Mouse (Mus musculus) embryonic facial prominence, embryonic 11.5 days (tissue): ENCODE data around the gene Arhgef7. TPM values are rescaled to one million over a fixed set of nuclear protein-coding genes. Genes with fewer than 3 reads are reported as not detected.

ENCODE experiments used
- ATAC-seq: fragments of 200-750 bp; cut with Nextera tagmentation; replicated peaks from 2 replicates; pipeline ENCODE4 v1.8.0; 2017; ENCODE audit warnings: low read depth; ENCODE audit not compliant: insufficient number of reproducible peaks, low FRiP score, low TSS enrichment
- DNase-seq: peaks from one replicate; pipeline ENCODE4 v3.0.0-alpha.2; 2015; ENCODE audit warnings: low spot score
- H3K27ac ChIP-seq: fragments of 300-500 bp; sonication (generic); replicated peaks from 2 replicates; pipeline ENCODE4 v1.5.1; 2014; ENCODE audit warnings: mild to moderate bottlenecking, low read depth, low read length, control low read depth
- H3K27me3 ChIP-seq: fragments of 300-500 bp; sonication (generic); 2 replicates; pipeline ENCODE4 v1.6.1; 2014; ENCODE audit warnings: mild to moderate bottlenecking, low read length, moderate library complexity, mixed read lengths; ENCODE audit not compliant: control insufficient read depth, insufficient read depth
- H3K36me3 ChIP-seq: fragments of 300-500 bp; sonication (generic); replicated peaks from 2 replicates; pipeline ENCODE4 v1.6.1; 2014; ENCODE audit warnings: low read depth, mild to moderate bottlenecking, low read length, moderate library complexity, mixed read lengths; ENCODE audit not compliant: control insufficient read depth, insufficient read depth
- H3K4me1 ChIP-seq: fragments of 300-500 bp; sonication (generic); 2 replicates; pipeline ENCODE4 v1.6.1; 2014; ENCODE audit warnings: low read length, mixed read lengths; ENCODE audit not compliant: control insufficient read depth, insufficient read depth
- H3K4me2 ChIP-seq: fragments of 300-500 bp; sonication (generic); 2 replicates; pipeline ENCODE4 v1.6.1; 2014; ENCODE audit warnings: low read depth, mild to moderate bottlenecking, control low read depth, low read length, moderate library complexity
- H3K4me3 ChIP-seq: fragments of 300-500 bp; sonication (generic); 2 replicates; pipeline ENCODE4 v1.5.1; 2014; ENCODE audit warnings: low read depth, low read length, control low read depth
- H3K9ac ChIP-seq: fragments of 300-500 bp; sonication (generic); replicated peaks from 2 replicates; pipeline ENCODE4 v1.6.1; 2014; ENCODE audit warnings: mild to moderate bottlenecking, control low read depth, low read length
- H3K9me3 ChIP-seq: fragments of 300-500 bp; sonication (generic); replicated peaks from 2 replicates; pipeline ENCODE4 v1.6.1; 2016; ENCODE audit warnings: mild to moderate bottlenecking, low read length, inconsistent platforms, mixed read lengths; ENCODE audit not compliant: control insufficient read depth
- WGBS: fragments of 180-500 bp; shearing (Covaris S2); extraction: QIAGEN DNeasy Blood & Tissue Kit; methylation state at CpG from one replicate; pipeline ENCODE4 v1.1.7; 2014; 5-methylcytosine and 5-hydroxymethylcytosine counted together
- polyA plus RNA-seq: library from polyadenylated mRNA; unstranded; fragments of >200 nt; fragmentation: Nextera tagmentation; extraction: Ambion mirVana; gene quantifications from 2 replicates; pipeline ENCODE4 v1.2.1, GENCODE M21; 2014

Gene Arhgef7
- polyA plus RNA-seq, 1 experiment from 2014 or later = 45.5 TPM

GRCm38 (mm10) chr8:11774195-11775076, 46.9 kb downstream of the Arhgef7 start:
- Histone ChIP-seq H3K27ac (0 out of 2 replicates have a peak overlapping the region, but pooled peaks have one; percentile 20), H3K4me1 (peaks cover 2% of the 10 kb centered on the region; the same call in 1 of the 2 replicates), H3K27me3 (no peaks in the 10 kb centered on the region), H3K4me3 (no peak overlapping the region), H3K4me2 (no peak overlapping the region), H3K9ac (no peak overlapping the region), H3K36me3 (no peaks in the 10 kb centered on the region), H3K9me3 (no peaks in the 10 kb centered on the region)
- DNase-seq (no peak), ATAC-seq (no peak)
- WGBS = 80% methylated on average over 17 of the region's 17 CpGs

GRCm38 (mm10) chr8:11775889-11776288, 48.4 kb downstream of the Arhgef7 start:
- H3K4me2 ChIP-seq = no peak overlapping the region
- no peak for DNase-seq
- no peak overlapping the region for H3K9ac ChIP-seq
- H3K9me3 ChIP-seq = no peaks in the 10 kb centered on the region
- no peak overlapping the region for H3K4me3 ChIP-seq
- WGBS = 75% methylated on average over 7 of the region's 7 CpGs
- no peak for ATAC-seq
- no peak overlapping the region for H3K27ac ChIP-seq
- H3K27me3 ChIP-seq = no peaks in the 10 kb centered on the region
- no peaks in the 10 kb centered on the region for H3K36me3 ChIP-seq
- H3K4me1 ChIP-seq = peaks cover 2% of the 10 kb centered on the region; the same call in 1 of the 2 replicates

- H3K36me3 ChIP-seq = no peaks in the 10 kb centered on the region
- H3K4me1 ChIP-seq = peaks cover 2% of the 10 kb centered on the region; the same call in 1 of the 2 replicates
- 92% methylated on average over 8 of the region's 8 CpGs for WGBS
- no peak overlapping the region for H3K9ac ChIP-seq
- H3K27ac ChIP-seq = no peak overlapping the region
- ATAC-seq (no peak), DNase-seq (no peak)
- H3K9me3 ChIP-seq = no peaks in the 10 kb centered on the region
- H3K4me3 ChIP-seq = no peak overlapping the region
- H3K27me3 ChIP-seq = no peaks in the 10 kb centered on the region
- H3K4me2 ChIP-seq = no peak overlapping the region
Measured at GRCm38 (mm10) chr8:11776451-11777180, 49.1 kb downstream of the Arhgef7 start.

- Histone ChIP-seq H3K27me3 (no peaks in the 10 kb centered on the region), H3K4me3 (no peak overlapping the region), H3K36me3 (no peaks in the 10 kb centered on the region; the same call in 1 of the 2 replicates), H3K9ac (no peak overlapping the region), H3K4me1 (peaks cover 2% of the 10 kb centered on the region; the same call in 1 of the 2 replicates), H3K27ac (no peak overlapping the region), H3K9me3 (no peaks in the 10 kb centered on the region), H3K4me2 (no peak overlapping the region)
- peak; percentile 40; the same call in 1 of the 2 replicates for ATAC-seq
- no peak for DNase-seq
- WGBS = 71% methylated on average over 10 of the region's 10 CpGs
Measured at GRCm38 (mm10) chr8:11777201-11777600, 49.7 kb downstream of the Arhgef7 start.

GRCm38 (mm10) chr8:11778646-11779433, 51.3 kb downstream of the Arhgef7 start:
- Histone ChIP-seq H3K9me3 (no peaks in the 10 kb centered on the region), H3K4me2 (no peak overlapping the region), H3K36me3 (no peaks in the 10 kb centered on the region; the same call in none of the 2 replicates), H3K4me1 (peaks cover 2% of the 10 kb centered on the region; the same call in 1 of the 2 replicates), H3K27ac (no peak overlapping the region), H3K9ac (no peak overlapping the region), H3K27me3 (no peaks in the 10 kb centered on the region), H3K4me3 (no peak overlapping the region)
- WGBS = 84% methylated on average over 8 of the region's 8 CpGs
- ATAC-seq (no peak), DNase-seq (no peak)

- H3K4me2 ChIP-seq = no peak overlapping the region
- ATAC-seq (no peak), DNase-seq (no peak)
- no peaks in the 10 kb centered on the region for H3K9me3 ChIP-seq
- WGBS = 78% methylated on average over 10 of the region's 10 CpGs
- no peak overlapping the region for H3K4me3 ChIP-seq
- no peak overlapping the region for H3K9ac ChIP-seq
- H3K4me1 ChIP-seq = no peaks in the 10 kb centered on the region
- no peaks in the 10 kb centered on the region; the same call in none of the 2 replicates for H3K36me3 ChIP-seq
- H3K27ac ChIP-seq = no peak overlapping the region
- no peaks in the 10 kb centered on the region for H3K27me3 ChIP-seq
Measured at GRCm38 (mm10) chr8:11779844-11780634, 52.5 kb downstream of the Arhgef7 start.

GRCm38 (mm10) chr8:11780641-11781040, 53.1 kb downstream of the Arhgef7 start:
- no peaks in the 10 kb centered on the region for H3K9me3 ChIP-seq
- ATAC-seq = no peak
- no peak overlapping the region for H3K9ac ChIP-seq
- H3K4me1 ChIP-seq = no peaks in the 10 kb centered on the region
- H3K4me2 ChIP-seq = no peak overlapping the region
- 92% methylated on average over 4 of the region's 4 CpGs for WGBS
- H3K4me3 ChIP-seq = no peak overlapping the region
- H3K36me3 ChIP-seq = no peaks in the 10 kb centered on the region; the same call in none of the 2 replicates
- no peaks in the 10 kb centered on the region for H3K27me3 ChIP-seq
- no peak for DNase-seq
- H3K27ac ChIP-seq = no peak overlapping the region
